Mouse (Mus musculus): ENCODE data around the gene D8Ertd738e.

D8Ertd738e gene

DNA sequence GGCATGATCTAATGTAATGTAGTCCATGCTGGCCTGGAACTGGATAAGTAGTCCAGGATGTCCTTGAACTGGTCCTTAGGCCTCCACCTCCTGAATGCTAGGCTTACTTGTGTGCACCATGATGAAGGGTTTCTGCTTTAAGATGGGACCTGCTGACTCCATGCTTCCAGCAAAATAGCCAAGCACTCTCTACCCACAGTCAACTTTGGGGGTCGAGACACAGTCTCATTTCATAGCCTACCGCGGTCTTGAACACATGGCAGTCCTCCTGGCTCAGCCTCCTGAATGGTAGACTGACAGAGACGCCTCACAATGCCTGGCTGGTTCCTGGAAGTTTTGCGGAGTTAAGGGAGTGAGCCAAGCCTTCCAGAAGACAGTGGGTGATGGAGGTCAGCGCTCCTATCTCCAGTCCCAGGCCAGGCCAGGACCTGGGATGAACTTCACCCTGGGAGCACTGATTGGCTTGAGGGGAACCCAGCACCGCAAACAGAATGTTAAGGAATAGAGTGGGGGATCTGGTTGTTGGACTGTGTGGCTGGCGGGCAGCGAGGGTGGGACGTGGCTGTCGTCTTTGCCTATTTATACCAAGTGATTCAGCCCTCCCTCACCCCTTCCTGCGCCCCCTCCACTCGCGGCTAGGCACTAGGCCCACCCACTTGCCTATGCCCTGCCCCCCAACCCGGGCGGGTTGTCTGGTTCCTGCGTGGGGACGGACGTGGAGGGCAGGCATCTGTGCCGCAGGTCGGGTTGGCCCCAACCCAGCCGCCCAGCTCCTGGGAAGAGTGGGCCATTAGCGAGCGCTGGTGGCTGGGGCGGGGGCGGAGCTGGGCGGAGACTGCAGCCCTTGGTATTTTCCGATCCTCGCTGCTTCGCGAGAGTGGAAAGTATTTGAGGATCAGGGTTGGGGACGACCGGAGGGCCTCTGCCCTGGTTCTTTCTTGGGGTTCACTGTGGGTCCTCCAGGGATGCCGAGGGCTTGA lies 46.3 kb downstream of the D8Ertd738e start:
- peak; percentile 69 for DNase-seq (ENCODE audit: low spot score)

DNA sequence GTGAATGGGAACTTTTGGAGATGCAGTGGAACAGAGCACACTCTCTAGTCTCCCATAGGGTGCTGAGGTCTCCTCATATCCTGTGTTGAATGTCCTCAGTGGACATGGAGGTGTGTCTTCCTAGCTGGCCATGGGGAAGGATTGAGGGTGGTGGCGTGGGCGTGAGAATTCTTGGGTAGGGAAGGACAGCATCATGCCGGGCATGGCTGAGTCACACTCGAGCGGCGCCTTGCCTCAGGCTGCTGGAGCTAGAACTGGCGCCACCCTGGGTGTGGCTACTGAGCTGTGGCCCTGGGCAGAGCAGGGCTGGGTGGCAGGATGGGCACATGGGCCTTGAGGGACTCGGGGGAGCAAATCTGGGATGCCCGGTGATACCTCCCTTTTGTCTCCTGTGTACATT lies 47.1 kb downstream of the D8Ertd738e start:
- no peak for DNase-seq (ENCODE audit: low spot score)

DNA sequence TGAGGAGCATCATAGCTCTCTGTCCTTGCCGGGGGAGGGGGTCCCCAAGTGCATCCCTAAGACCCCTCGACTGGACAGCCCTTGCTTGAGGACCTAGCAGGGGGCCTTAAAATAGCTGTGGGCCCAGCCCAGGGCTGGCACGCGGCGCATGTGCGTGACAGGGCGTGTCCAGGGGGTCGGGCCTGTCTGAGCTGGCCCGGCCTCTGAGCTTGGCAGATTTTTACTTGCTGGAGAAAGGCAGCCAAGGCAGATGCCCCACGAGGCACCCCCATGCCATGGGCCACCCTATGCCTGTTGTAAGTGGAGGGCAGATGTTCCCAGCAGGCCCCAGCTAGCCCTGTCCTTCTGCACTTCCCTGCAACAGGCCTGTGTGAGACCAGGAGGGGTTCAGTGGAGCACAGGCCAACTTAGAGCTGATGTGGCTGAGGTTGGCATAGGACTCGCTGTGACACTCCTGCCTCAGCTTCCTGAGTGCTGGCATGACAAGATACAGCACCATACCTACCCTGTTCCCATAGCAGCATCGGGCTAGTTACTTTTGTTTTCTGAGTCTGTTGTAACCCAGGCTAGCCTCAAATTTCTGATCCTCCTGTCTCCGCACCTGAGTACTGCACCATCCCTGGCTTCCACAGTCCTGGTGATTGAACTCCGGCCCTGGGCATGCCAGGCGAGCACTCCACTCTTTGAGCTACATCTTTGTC lies 47.8 kb downstream of the D8Ertd738e start:
- DNase-seq (ENCODE audit: low spot score) = peak; percentile 70

DNA sequence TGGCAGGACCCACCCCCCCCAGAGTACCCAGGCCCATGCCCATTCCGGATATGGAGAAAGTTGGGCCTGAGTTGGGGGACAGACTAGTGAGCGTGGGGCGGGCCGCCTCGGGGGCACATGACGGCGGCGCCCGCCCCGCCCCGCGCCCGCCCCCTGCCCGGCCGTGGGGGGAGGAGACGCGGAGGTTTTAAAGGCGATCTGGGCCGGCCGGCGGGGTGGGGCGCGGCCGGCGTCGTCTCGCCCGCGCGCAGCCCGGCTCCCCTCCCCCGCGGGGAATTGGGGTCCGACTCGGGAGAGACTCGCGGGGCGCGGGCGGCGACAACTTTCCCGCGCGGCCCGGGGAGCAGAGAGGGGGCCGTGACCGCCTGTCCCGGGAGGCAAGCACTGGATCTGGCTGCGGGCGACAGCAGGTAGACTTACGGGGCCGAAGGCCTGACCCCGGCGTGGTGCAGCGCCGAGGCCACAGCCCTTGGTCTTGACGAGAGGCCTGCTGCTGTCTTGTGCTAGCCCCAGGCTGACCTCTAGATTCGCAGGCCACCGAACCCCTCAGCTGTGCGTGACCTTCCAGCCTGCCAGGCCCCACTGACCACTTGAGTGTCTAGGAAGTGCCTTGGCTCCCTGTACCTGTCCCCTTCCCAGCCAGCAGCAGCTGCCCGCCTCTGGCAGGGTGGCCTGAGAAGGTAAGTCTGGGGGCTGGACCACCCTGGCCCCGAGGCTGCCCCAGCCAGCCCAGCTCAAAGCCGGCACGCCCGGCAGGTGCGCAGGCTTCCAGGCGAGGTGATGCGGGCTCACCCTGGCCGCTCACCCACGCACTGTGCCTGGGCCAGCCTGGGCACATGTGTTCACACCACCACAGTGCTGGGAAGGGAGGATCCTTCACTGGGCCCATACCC lies 48.6 kb downstream of the D8Ertd738e start:
- peak; percentile 73 for DNase-seq (ENCODE audit: low spot score)

DNA sequence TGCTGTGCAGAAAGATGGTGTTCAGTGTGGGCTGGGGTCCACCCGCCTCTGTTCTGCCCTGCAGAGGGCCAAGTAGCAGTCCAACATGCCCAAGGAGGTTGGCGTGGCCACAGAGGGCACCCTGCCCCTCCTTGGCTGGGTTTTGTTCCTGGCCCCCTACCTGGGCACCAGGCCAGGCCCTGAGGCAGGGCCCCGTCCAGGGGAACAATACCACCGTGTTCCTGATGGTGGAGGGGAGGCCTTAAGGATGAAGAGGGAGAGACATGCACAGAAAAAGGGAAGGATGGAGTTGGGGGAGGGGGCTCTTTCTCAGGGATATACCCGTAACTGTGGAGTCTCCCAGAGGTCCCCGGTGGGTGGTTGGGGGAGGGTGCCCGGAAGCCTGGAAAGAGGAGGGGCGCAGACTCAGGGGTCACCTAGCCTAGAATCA lies 49.4 kb downstream of the D8Ertd738e start:
- DNase-seq (ENCODE audit: low spot score) = no peak

DNA sequence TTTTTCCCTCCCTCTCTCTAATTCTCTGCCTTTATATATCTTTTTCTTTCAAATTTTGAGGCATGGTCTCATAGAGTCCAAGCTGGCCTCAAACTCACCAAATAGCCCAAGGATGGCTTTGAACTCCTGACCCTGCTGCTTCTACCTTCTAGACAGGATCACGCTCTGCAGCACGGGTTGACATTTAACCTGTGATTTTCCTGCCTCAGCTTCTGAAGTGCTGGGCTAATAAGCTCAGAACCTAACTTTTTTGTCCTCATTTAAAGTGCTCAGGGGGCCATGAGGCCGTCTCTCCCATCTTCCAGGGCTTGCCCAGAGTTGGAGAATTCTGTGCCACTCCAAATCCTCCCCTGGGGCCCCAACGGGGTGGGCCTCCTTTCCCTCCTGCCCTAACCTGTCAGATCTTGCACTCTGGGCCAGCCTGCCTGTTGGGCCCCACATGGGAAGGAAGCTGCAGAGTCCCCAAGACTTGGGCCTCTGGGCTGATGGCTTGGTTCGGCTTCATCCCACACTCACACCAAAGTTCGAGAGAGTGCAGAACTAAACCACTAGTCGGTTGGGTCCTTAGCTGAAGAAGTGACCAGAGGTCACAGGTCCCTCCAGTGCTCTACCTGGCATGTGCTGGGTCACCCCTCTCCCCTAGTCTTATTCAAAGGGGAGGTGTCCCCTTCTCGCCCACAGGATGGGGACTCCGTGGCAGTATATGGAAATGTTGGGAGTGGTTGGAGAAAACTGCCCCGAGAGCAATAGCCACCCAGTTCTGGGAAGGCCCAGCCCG lies 50.0 kb downstream of the D8Ertd738e start:
- no peak for DNase-seq (ENCODE audit: low spot score)

DNA sequence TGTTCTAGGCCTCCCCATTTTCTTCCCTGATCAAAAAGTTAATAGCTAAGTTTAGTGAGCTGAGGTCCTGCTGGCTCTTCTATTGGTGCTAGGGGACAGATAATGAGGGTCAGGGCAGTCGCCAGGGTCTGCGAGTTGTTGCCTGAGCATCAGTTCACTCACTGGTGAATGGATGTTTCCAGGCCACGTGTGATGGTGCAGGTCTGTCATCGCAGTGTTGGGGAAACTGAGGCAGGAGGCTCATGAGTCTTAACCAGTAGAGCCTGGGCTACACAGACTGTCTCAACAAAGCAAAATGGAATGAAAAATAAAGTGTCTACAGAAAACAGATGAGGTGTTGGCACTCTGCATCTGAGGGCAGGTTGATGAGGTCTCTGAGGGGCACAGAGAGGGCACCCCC lies 50.6 kb downstream of the D8Ertd738e start:
- no peak for DNase-seq (ENCODE audit: low spot score)

DNA sequence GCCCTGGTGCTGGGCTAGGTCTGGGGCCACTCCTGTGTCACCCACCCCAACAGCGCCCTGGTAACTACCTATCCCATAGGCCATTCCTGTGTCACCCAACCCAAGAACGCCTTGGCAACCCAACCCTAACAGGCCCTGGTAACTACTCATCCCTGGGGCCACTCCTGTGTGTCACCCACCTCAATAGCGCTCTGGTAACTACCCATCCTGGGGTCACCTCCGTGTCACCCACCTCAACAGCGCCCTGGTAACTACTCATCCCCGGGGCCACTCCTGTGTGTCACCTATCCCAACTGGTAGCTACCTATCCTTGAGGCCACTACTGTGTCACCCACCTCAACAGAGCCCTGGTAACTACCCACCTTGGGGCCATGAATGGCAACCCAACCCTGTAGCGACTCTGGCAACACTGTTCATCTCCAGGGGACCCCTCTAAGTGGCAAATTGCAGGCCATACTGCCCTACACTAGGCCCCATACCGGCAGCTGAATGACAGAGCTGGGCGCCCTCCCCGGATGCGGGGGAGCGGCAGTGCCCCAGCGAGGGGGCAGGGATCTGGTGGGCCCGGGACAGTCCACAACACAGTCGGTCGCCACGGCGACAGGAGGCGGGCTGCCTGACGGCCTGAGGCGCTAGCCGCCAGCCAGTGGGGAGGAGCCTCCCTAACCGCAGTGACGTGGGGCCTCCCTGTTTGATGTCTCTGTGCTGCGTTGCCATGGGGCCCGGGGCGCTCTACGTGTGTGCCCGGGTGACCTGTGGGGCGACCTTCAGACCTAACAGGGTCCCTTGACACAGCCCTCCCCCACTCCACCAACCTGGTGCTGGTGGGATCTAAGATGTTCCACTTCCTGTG lies 51.4 kb downstream of the D8Ertd738e start:
- peak; percentile 84 for DNase-seq (ENCODE audit: low spot score)

DNA sequence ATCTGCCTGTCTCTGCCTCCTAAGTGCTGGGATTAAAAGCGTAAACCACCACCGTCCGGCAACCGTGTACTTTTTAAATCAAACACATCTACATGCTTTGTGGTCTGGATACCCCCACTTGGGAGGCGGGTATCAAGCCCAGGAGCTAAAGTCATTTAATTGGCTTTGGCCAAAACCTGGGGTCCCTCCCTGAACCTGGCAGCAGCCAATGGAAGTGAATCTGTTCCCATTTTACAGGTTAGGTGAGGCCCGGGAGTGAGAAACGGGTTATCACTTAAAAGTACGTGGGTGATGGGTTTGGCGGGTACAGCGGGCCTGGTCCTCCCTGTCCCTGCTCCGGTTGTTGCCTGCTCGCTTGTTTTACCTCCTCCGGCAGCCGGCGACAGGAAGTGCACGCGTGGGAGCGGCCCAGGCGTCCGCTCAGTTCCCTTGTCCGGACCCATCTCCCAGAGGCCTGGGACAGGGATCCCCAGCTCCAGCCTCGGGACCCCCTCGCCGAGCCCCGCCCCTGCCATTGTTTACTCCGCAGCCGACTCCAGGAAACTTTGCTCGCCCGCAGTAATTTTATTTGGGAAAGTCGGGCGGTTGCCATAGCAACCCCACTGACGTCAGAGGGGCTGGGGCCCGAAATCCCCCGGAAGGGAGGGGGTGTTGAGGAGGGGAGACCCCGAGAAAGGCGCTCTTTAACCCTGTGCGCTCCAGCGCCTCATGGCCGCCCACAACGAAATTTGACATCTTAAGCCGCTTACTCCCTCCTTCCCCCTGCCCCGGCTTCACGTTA lies 52.2 kb downstream of the D8Ertd738e start:
- DNase-seq (ENCODE audit: low spot score) = peak; percentile 70
